Mouse (Mus musculus) forebrain, embryonic 13.5 days (tissue): ENCODE measurements around the gene Spsb2. TPM values are rescaled to one million over a fixed set of nuclear protein-coding genes. Genes with fewer than 3 reads are reported as not detected.
"Not testable (repeated sequence)": the region's sequence is repeated elsewhere in the genome, so short reads cannot be mapped to it uniquely, and the experiment has no call there.

Experiments used
- ATAC-seq: fragments of 200-750 bp; cut with Nextera tagmentation; 2 replicates; pipeline ENCODE4 v1.8.0; 2017
- H3K27ac ChIP-seq: fragments of 300-500 bp; sonication (generic); 2 replicates; pipeline ENCODE4 v1.5.1; 2015; ENCODE audit warnings: inconsistent platforms, mild to moderate bottlenecking, moderate library complexity
- H3K27me3 ChIP-seq: fragments of 300-500 bp; sonication (generic); 2 replicates; pipeline ENCODE4 v1.6.1; 2015; ENCODE audit warnings: mild to moderate bottlenecking, inconsistent platforms
- H3K36me3 ChIP-seq: fragments of 300-500 bp; sonication (generic); 2 replicates; pipeline ENCODE4 v1.6.1; 2015; ENCODE audit warnings: mild to moderate bottlenecking, inconsistent platforms; ENCODE audit not compliant: poor library complexity, severe bottlenecking
- H3K4me1 ChIP-seq: fragments of 300-500 bp; sonication (generic); 2 replicates; pipeline ENCODE4 v1.6.1; 2015; ENCODE audit warnings: inconsistent platforms
- H3K4me2 ChIP-seq: fragments of 300-500 bp; sonication (generic); 2 replicates; pipeline ENCODE4 v1.6.1; 2015; ENCODE audit warnings: inconsistent platforms, mild to moderate bottlenecking, moderate library complexity
- H3K4me3 ChIP-seq: fragments of 300-500 bp; sonication (generic); 2 replicates; pipeline ENCODE4 v1.5.1; 2015; ENCODE audit warnings: mild to moderate bottlenecking, inconsistent platforms
- H3K9ac ChIP-seq: fragments of 300-500 bp; sonication (generic); 2 replicates; pipeline ENCODE4 v1.6.1; 2015; ENCODE audit warnings: mild to moderate bottlenecking, inconsistent platforms
- H3K9me3 ChIP-seq: fragments of 300-500 bp; sonication (generic); replicated peaks from 2 replicates; pipeline ENCODE4 v1.6.1; 2016; ENCODE audit warnings: inconsistent platforms
- WGBS: fragments of 180-500 bp; shearing (Covaris S2); methylation state at CpG from one replicate; pipeline ENCODE4 v1.1.7; 2015; 5-methylcytosine and 5-hydroxymethylcytosine counted together
- polyA plus RNA-seq: library from polyadenylated mRNA; unstranded; fragments of >200 nt; fragmentation: Nextera tagmentation; extraction: Ambion mirVana; gene quantifications from 2 replicates; pipeline ENCODE4 v1.2.1, GENCODE M21; 2015

Spsb2 gene
- polyA plus RNA-seq, 1 experiment from 2014 or later = 5.3 TPM

DNA sequence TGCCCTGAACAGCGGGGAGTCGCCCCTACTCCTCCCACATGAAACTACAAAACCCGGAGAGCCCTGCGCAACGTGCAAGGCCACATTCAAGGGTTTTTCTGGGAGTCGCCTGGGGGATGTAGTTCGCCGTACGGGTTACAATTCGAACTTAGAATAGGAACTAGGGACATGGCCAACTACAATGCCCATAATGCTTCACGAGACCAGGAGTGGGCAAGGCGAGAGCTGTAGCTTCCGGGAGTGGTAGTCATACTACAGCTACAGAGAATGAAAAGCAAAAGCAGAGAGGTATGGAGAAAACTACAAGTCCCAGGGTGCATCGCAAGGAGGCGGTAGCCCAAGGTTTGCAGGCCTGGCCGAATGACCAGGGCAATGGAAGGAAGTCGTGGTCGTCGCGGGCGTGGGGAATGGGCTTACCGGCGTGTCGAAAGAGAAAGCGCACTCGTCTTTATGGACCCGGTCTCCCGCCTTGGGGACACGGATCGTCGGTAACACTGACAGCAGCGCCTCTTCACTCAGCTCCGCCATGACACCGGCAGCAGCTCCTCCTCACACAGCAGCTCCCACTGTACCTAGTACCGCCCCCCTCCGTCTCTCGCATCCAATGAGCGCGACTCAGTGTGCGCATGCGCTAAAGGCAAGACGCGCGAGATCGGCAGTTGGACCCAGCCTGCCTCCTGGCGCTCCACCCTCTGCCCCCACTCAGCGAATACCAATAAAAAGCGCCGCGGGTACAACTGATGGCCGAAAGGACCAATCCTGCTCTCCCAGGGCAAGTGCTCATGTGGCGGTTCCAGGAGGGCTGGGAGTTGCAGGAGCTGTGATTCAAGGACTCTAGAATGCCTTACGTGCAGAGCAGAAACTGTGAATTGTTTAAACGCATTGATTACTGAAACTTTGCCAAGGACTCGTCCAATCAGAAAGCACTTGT is 20.7 kb downstream of the Spsb2 start, which contains the start of the genes Usp5 and Cdca3:
Gene Usp5, minus strand, starts transcription at position 617 of the 931 bp plus-strand sequence.
Gene Cdca3, plus strand, starts transcription at position 680 of the 931 bp plus-strand sequence.
- peaks cover 52% of the 10 kb centered on the region for H3K36me3 ChIP-seq
- peaks cover 51% of the 10 kb centered on the region for H3K4me1 ChIP-seq
- H3K27me3 ChIP-seq = no peaks in the 10 kb centered on the region
- H3K4me3 ChIP-seq = peak within 1 kb of the TSS; percentile 56
- no peaks in the 10 kb centered on the region for H3K9me3 ChIP-seq
- peak within 1 kb of the TSS; percentile 89 for H3K27ac ChIP-seq
- peak within 1 kb of the TSS; percentile 84 for H3K9ac ChIP-seq
- H3K4me2 ChIP-seq = peak within 1 kb of the TSS; percentile 83
- peak; percentile 95 for ATAC-seq
- under 1% methylated on average over 55 of the region's 55 CpGs for WGBS

GRCm38 (mm10) chr6:124829799-124830700 is 21.6 kb downstream of the Spsb2 start:
- ATAC-seq = peak; percentile 88
- peak overlapping the region; percentile 84 for H3K9ac ChIP-seq
- H3K27me3 ChIP-seq = no peaks in the 10 kb centered on the region
- H3K4me3 ChIP-seq = peak overlapping the region; percentile 56
- peak overlapping the region; percentile 89 for H3K27ac ChIP-seq
- under 1% methylated on average over 38 of the region's 38 CpGs for WGBS
- H3K4me2 ChIP-seq = peak overlapping the region; percentile 80
- H3K9me3 ChIP-seq = no peaks in the 10 kb centered on the region
- H3K36me3 ChIP-seq = peaks cover 51% of the 10 kb centered on the region
- peaks cover 51% of the 10 kb centered on the region for H3K4me1 ChIP-seq

DNA sequence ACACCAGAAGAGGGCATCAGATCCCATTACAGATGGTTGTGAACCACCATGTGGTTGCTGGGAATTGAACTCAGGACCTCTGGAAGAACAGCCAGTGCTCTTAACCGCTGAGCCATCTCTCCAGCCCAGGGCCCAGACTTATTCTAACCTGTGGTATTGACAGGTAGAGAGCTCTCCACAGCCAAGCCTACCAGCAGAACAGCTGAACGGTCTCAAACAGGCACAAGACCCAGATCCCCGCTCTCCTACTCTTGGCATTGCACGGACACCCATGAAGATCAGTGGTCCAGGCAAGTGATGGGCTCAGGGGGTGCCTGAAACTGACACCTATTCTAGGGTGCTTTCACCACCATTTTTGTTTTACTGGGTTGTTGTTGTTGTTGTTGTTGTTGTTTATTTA is 22.7 kb downstream of the Spsb2 start:
- H3K27ac ChIP-seq, ATAC-seq, H3K9me3 ChIP-seq, H3K27me3 ChIP-seq: not testable (repeated sequence)
- Histone ChIP-seq H3K4me3 (peak overlapping the region; percentile 56), H3K36me3 (peaks cover 47% of the 10 kb centered on the region), H3K9ac (peak overlapping the region; percentile 41; the same call in 1 of the 2 replicates), H3K4me1 (peaks cover 51% of the 10 kb centered on the region), H3K4me2 (peak overlapping the region; percentile 80)
- 94% methylated on average over 4 of the region's 4 CpGs for WGBS

- no peaks in the 10 kb centered on the region for H3K27me3 ChIP-seq
- peaks cover 44% of the 10 kb centered on the region for H3K36me3 ChIP-seq
- peaks cover 51% of the 10 kb centered on the region for H3K4me1 ChIP-seq
- no peak for ATAC-seq
- no peak overlapping the region for H3K27ac ChIP-seq
- H3K4me2 ChIP-seq = peak overlapping the region; percentile 80
- H3K4me3 ChIP-seq = peak overlapping the region; percentile 56; the same call in 1 of the 2 replicates
- WGBS = 90% methylated on average over 8 of the region's 8 CpGs
- H3K9ac ChIP-seq = 0 out of 2 replicates have a peak overlapping the region, but pooled peaks have one; percentile 41
- H3K9me3 ChIP-seq = no peaks in the 10 kb centered on the region
Observed at GRCm38 (mm10) chr6:124831649-124832048, 23.2 kb downstream of the Spsb2 start.

GRCm38 (mm10) chr6:124834512-124835081 is 26.1 kb downstream of the Spsb2 start:
- Histone ChIP-seq H3K4me2 (no peak overlapping the region), H3K9ac (0 out of 2 replicates have a peak overlapping the region, but pooled peaks have one; percentile 6), H3K27me3 (no peaks in the 10 kb centered on the region), H3K4me1 (peaks cover 36% of the 10 kb centered on the region), H3K36me3 (peaks cover 42% of the 10 kb centered on the region), H3K27ac (no peak overlapping the region), H3K4me3 (no peak overlapping the region), H3K9me3 (no peaks in the 10 kb centered on the region)
- WGBS = 91% methylated on average over 6 of the region's 6 CpGs
- no peak for ATAC-seq

- Histone ChIP-seq H3K27me3 (no peaks in the 10 kb centered on the region), H3K9ac (0 out of 2 replicates have a peak overlapping the region, but pooled peaks have one; percentile 2), H3K4me2 (no peak overlapping the region), H3K4me1 (peaks cover 41% of the 10 kb centered on the region), H3K4me3 (no peak overlapping the region), H3K27ac (no peak overlapping the region), H3K36me3 (peaks cover 42% of the 10 kb centered on the region), H3K9me3 (no peaks in the 10 kb centered on the region)
- 69% methylated on average over 10 of the region's 10 CpGs for WGBS
- no peak for ATAC-seq
Observed at GRCm38 (mm10) chr6:124835531-124835930, 27.1 kb downstream of the Spsb2 start.

GRCm38 (mm10) chr6:124836411-124836810 is 27.9 kb downstream of the Spsb2 start:
- Histone ChIP-seq H3K4me1 (peaks cover 37% of the 10 kb centered on the region), H3K36me3 (peaks cover 43% of the 10 kb centered on the region), H3K4me2 (no peak overlapping the region), H3K4me3 (no peak overlapping the region), H3K27ac (no peak overlapping the region), H3K27me3 (no peaks in the 10 kb centered on the region), H3K9ac (no peak overlapping the region), H3K9me3 (no peaks in the 10 kb centered on the region)
- ATAC-seq = no peak
- WGBS = 83% methylated on average over 7 of the region's 7 CpGs

DNA sequence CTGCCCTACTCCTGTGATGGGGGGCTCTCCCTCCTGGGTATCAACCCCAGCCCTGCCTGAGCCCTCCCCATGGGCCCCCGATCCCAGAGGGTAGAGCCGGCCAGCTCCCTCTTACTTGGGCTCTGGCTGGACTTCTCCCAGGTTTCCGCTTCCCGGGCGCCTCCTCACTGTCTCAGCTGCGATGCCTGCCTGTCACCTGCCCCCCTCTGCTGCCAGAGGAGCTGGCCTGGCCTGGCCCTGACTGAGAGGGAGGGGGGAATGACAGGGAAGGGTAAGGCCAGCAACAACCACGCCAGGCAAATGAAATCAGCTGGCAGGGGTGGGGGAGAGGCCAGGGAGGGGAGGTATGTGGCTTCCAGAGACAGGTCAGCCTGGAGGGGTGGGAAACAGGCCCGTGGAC is 31.3 kb downstream of the Spsb2 start:
- Histone ChIP-seq H3K4me2 (no peak overlapping the region), H3K27ac (0 out of 2 replicates have a peak overlapping the region, but pooled peaks have one; percentile 8), H3K4me1 (peaks cover 15% of the 10 kb centered on the region), H3K9me3 (no peaks in the 10 kb centered on the region), H3K36me3 (peaks cover 25% of the 10 kb centered on the region), H3K9ac (peak overlapping the region; percentile 45), H3K4me3 (no peak overlapping the region), H3K27me3 (no peaks in the 10 kb centered on the region)
- peak; percentile 20; the same call in 1 of the 2 replicates for ATAC-seq
- WGBS = 16% methylated on average over 8 of the region's 8 CpGs

- 29% methylated on average over 15 of the region's 15 CpGs for WGBS
- ATAC-seq = peak; percentile 19; the same call in 1 of the 2 replicates
- no peak within 1 kb of the TSS for H3K4me2 ChIP-seq
- H3K9ac ChIP-seq = peak within 1 kb of the TSS; percentile 45
- no peak within 1 kb of the TSS for H3K4me3 ChIP-seq
- H3K9me3 ChIP-seq = no peaks in the 10 kb centered on the region
- peaks cover 26% of the 10 kb centered on the region for H3K36me3 ChIP-seq
- H3K27ac ChIP-seq = 0 out of 2 replicates have a peak within 1 kb of the TSS, but pooled peaks have one; percentile 8
- H3K4me1 ChIP-seq = peaks cover 15% of the 10 kb centered on the region
- H3K27me3 ChIP-seq = no peaks in the 10 kb centered on the region
Observed at GRCm38 (mm10) chr6:124840241-124841167, 32.0 kb downstream of the Spsb2 start, which contains the start of gene Gnb3. TSS of gene Gnb3 (minus strand) at chr6:124840275.

DNA sequence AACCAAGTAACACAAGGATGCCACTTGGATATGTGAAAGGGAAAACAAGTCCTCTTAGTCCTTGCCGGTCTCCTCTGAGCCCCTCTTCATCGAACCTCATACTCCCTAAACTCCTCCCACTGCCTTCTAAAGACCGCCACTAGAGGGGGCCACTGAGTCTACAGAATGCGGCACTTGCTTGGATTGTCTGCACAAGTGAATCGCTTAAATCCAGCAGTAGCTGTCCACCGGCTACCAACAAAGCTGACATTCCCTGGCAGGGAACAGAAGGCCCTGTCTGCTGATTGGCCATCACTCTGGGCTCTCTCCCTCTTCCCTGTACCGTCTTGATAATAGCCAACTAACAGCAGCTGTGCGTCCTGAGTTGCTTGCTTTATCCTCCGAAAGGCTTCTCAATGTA is 38.8 kb downstream of the Spsb2 start:
- H3K4me3 ChIP-seq = no peak overlapping the region
- H3K27me3 ChIP-seq = no peaks in the 10 kb centered on the region
- no peak overlapping the region for H3K9ac ChIP-seq
- WGBS = 4% methylated on average over 9 of the region's 9 CpGs
- H3K36me3 ChIP-seq = peaks cover 35% of the 10 kb centered on the region
- H3K9me3 ChIP-seq = no peaks in the 10 kb centered on the region
- H3K27ac ChIP-seq = peak overlapping the region; percentile 49
- peak; percentile 96 for ATAC-seq
- peaks cover 5% of the 10 kb centered on the region; the same call in 1 of the 2 replicates for H3K4me1 ChIP-seq
- H3K4me2 ChIP-seq = peak overlapping the region; percentile 34; the same call in 1 of the 2 replicates
